Mouse (Mus musculus): ENCODE data around the gene Engase. TPM values are rescaled to one million over a fixed set of nuclear protein-coding genes. Genes with fewer than 3 reads are reported as not detected.

Engase gene
- polyA plus RNA-seq, 1 experiment from 2014 or later: 7.1 TPM

GRCm38 (mm10) chr11:118470234-118470966 lies 6.2 kb upstream of the Engase start:
- Histone ChIP-seq H3K4me3 (ENCODE audit: inconsistent target) (no peak overlapping the region), H3K27ac (no peak overlapping the region), H3K36me3 (ENCODE audit: inconsistent target) (no peaks in the 10 kb centered on the region), H3K79me2 (ENCODE audit: inconsistent target) (no peaks in the 10 kb centered on the region)
- WGBS (ENCODE audit: missing documents): 28% methylated on average over 11 of the region's 12 CpGs

GRCm38 (mm10) chr11:118471676-118472075 lies 5.0 kb upstream of the Engase start:
- WGBS (ENCODE audit: missing documents): 95% methylated on average over 12 of the region's 13 CpGs
- H3K79me2 ChIP-seq (ENCODE audit: inconsistent target): no peaks in the 10 kb centered on the region
- H3K36me3 ChIP-seq (ENCODE audit: inconsistent target): no peaks in the 10 kb centered on the region
- no peak overlapping the region for H3K4me3 ChIP-seq (ENCODE audit: inconsistent target)
- no peak overlapping the region for H3K27ac ChIP-seq

GRCm38 (mm10) chr11:118473161-118473560 lies 3.5 kb upstream of the Engase start:
- H3K79me2 ChIP-seq (ENCODE audit: inconsistent target): no peaks in the 10 kb centered on the region; the same call in 1 of the 2 replicates
- no peaks in the 10 kb centered on the region for H3K36me3 ChIP-seq (ENCODE audit: inconsistent target)
- WGBS (ENCODE audit: missing documents): 90% methylated on average over 1 of the region's 1 CpGs
- H3K4me3 ChIP-seq (ENCODE audit: inconsistent target): no peak overlapping the region
- peak overlapping the region; percentile 27; the same call in 1 of the 2 replicates for H3K27ac ChIP-seq

GRCm38 (mm10) chr11:118473842-118474500 lies 2.7 kb upstream of the Engase start:
- Histone ChIP-seq H3K36me3 (ENCODE audit: inconsistent target) (0 out of 2 replicates have a peak, but pooled peaks cover 2% of the 10 kb centered on the region), H3K4me3 (ENCODE audit: inconsistent target) (no peak overlapping the region), H3K27ac (peak overlapping the region; percentile 27; the same call in 1 of the 2 replicates), H3K79me2 (ENCODE audit: inconsistent target) (no peaks in the 10 kb centered on the region; the same call in 1 of the 2 replicates)
- WGBS (ENCODE audit: missing documents): 41% methylated on average over 6 of the region's 6 CpGs

- 98% methylated on average over 7 of the region's 7 CpGs for WGBS (ENCODE audit: missing documents)
- no peak overlapping the region for H3K27ac ChIP-seq
- no peaks in the 10 kb centered on the region; the same call in 1 of the 2 replicates for H3K79me2 ChIP-seq (ENCODE audit: inconsistent target)
- H3K4me3 ChIP-seq (ENCODE audit: inconsistent target): no peak overlapping the region
- H3K36me3 ChIP-seq (ENCODE audit: inconsistent target): peaks cover 15% of the 10 kb centered on the region; the same call in 1 of the 2 replicates
Measured at GRCm38 (mm10) chr11:118475496-118476083, 1.0 kb upstream of the Engase start.

GRCm38 (mm10) chr11:118479776-118480175 lies 3.1 kb downstream of the Engase start:
- Histone ChIP-seq H3K4me3 (ENCODE audit: inconsistent target) (no peak overlapping the region), H3K27ac (no peak overlapping the region), H3K36me3 (ENCODE audit: inconsistent target) (peaks cover 53% of the 10 kb centered on the region), H3K79me2 (ENCODE audit: inconsistent target) (no peaks in the 10 kb centered on the region; the same call in 1 of the 2 replicates)
- WGBS (ENCODE audit: missing documents): 93% methylated on average over 11 of the region's 12 CpGs

GRCm38 (mm10) chr11:118481231-118481630 lies 4.6 kb downstream of the Engase start:
- no peak overlapping the region for H3K4me3 ChIP-seq (ENCODE audit: inconsistent target)
- WGBS (ENCODE audit: missing documents): 98% methylated on average over 11 of the region's 11 CpGs
- H3K79me2 ChIP-seq (ENCODE audit: inconsistent target): no peaks in the 10 kb centered on the region; the same call in 1 of the 2 replicates
- H3K36me3 ChIP-seq (ENCODE audit: inconsistent target): peaks cover 67% of the 10 kb centered on the region
- H3K27ac ChIP-seq: no peak overlapping the region

- Histone ChIP-seq H3K27ac (no peak overlapping the region), H3K79me2 (ENCODE audit: inconsistent target) (no peaks in the 10 kb centered on the region; the same call in 1 of the 2 replicates), H3K36me3 (ENCODE audit: inconsistent target) (peaks cover 72% of the 10 kb centered on the region), H3K4me3 (ENCODE audit: inconsistent target) (no peak overlapping the region)
- WGBS (ENCODE audit: missing documents): 98% methylated on average over 11 of the region's 14 CpGs
Measured at GRCm38 (mm10) chr11:118481751-118482150, 5.1 kb downstream of the Engase start.

- H3K36me3 ChIP-seq (ENCODE audit: inconsistent target): peaks cover 84% of the 10 kb centered on the region
- no peak overlapping the region for H3K4me3 ChIP-seq (ENCODE audit: inconsistent target)
- H3K79me2 ChIP-seq (ENCODE audit: inconsistent target): no peaks in the 10 kb centered on the region
- WGBS (ENCODE audit: missing documents): 98% methylated on average over 8 of the region's 8 CpGs
- no peak overlapping the region for H3K27ac ChIP-seq
Measured at GRCm38 (mm10) chr11:118484169-118484568, 7.5 kb downstream of the Engase start.

GRCm38 (mm10) chr11:118485338-118485737 lies 8.7 kb downstream of the Engase start:
- Histone ChIP-seq H3K36me3 (ENCODE audit: inconsistent target) (peaks cover 73% of the 10 kb centered on the region), H3K79me2 (ENCODE audit: inconsistent target) (no peaks in the 10 kb centered on the region)
- 95% methylated on average over 11 of the region's 11 CpGs for WGBS (ENCODE audit: missing documents)

GRCm38 (mm10) chr11:118485780-118486179 lies 9.2 kb downstream of the Engase start:
- Histone ChIP-seq H3K36me3 (ENCODE audit: inconsistent target) (peaks cover 73% of the 10 kb centered on the region), H3K27ac (no peak overlapping the region), H3K79me2 (ENCODE audit: inconsistent target) (no peaks in the 10 kb centered on the region), H3K4me3 (ENCODE audit: inconsistent target) (no peak overlapping the region)
- WGBS (ENCODE audit: missing documents): 96% methylated on average over 3 of the region's 3 CpGs

More at GRCm38 (mm10) chr11:118485338-118485737, 8.7 kb downstream of the Engase start:
- Histone ChIP-seq H3K4me3 (ENCODE audit: inconsistent target) (no peak overlapping the region), H3K27ac (no peak overlapping the region)

- 92% methylated on average over 6 of the region's 6 CpGs for WGBS (ENCODE audit: missing documents)
- H3K36me3 ChIP-seq (ENCODE audit: inconsistent target): peaks cover 69% of the 10 kb centered on the region
- no peak overlapping the region for H3K4me3 ChIP-seq (ENCODE audit: inconsistent target)
- H3K27ac ChIP-seq: no peak overlapping the region
- no peaks in the 10 kb centered on the region for H3K79me2 ChIP-seq (ENCODE audit: inconsistent target)
Measured at GRCm38 (mm10) chr11:118486281-118486680, 9.7 kb downstream of the Engase start.

GRCm38 (mm10) chr11:118486881-118487772 lies 10.5 kb downstream of the Engase start:
- Histone ChIP-seq H3K79me2 (ENCODE audit: inconsistent target) (no peaks in the 10 kb centered on the region), H3K4me3 (ENCODE audit: inconsistent target) (no peak overlapping the region), H3K36me3 (ENCODE audit: inconsistent target) (peaks cover 61% of the 10 kb centered on the region), H3K27ac (no peak overlapping the region)
- 75% methylated on average over 28 of the region's 29 CpGs for WGBS (ENCODE audit: missing documents)

Data from macrophage (primary cell).